Mouse (Mus musculus): Measurements from ENCODE around the gene Tfeb. TPM values are rescaled to one million over a fixed set of nuclear protein-coding genes. Genes with fewer than 3 reads are reported as not detected.

Gene Tfeb
- polyA plus RNA-seq, 1 experiment from 2014 or later: 2.2 TPM

DNA sequence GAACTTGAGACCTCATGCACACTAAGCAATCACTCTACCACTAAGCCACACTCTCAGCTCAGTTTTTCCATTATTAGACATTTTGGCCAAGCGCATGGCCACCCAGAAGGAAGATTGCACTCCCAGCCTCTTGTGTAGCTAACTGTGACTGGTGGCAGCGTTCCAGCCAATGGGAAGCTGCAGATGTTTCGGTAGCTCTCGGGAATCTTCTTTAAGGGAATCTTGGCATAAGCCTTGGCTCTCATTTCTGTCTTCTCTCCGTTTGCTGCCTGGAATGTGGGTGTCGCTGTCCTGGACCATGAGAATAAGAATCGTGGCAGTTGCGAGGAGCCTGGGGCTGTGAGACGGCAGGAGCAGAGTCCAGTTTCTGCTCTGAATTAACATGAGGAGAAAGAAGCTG lies 69.4 kb downstream of the Tfeb start:
- 46% methylated on average over 9 of the region's 9 CpGs for WGBS
- H3K4me2 ChIP-seq (ENCODE audit: low read length): no peak overlapping the region
- no peak overlapping the region for H3K4me3 ChIP-seq (replicated peaks; ENCODE audit: low read length)
- H3K27me3 ChIP-seq (replicated peaks; ENCODE audit: control insufficient read depth, insufficient read depth, low read length): no peaks in the 10 kb centered on the region
- no peaks in the 10 kb centered on the region for H3K36me3 ChIP-seq (ENCODE audit: control insufficient read depth, insufficient read depth)
- no peak overlapping the region for H3K9ac ChIP-seq (replicated peaks; ENCODE audit: low read depth, low read length)
- no peaks in the 10 kb centered on the region for H3K9me3 ChIP-seq (ENCODE audit: control insufficient read depth, low read length)
- ATAC-seq: no peak
- peaks cover 4% of the 10 kb centered on the region for H3K4me1 ChIP-seq (replicated peaks; ENCODE audit: control insufficient read depth, insufficient read depth, low read length)
- H3K27ac ChIP-seq (ENCODE audit: low read length): no peak overlapping the region

DNA sequence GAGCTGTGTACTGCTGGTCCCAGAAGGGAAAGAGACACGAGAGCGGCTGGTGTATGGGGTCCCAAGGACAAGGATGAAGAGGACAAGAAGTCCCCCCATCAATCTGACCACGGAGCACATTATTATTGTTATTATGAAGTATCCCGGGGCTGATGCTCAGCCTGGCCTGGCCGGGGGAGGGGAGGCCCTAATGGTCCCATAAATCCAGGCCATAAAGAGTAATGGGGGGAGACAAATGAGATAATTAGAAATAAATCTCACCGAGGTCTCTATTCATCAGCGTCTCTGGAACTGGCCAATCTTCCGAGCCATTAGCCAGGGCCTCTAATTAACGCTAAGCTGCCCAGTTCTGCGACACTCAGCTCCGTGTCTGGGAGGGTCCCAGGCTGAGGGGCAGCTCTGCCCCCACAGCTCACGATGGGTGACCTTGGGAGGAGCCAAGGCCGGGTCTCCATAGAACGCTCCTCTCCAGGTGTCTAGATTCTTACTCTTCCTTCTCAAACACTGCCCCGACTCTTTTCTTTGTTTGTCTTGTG lies 74.5 kb downstream of the Tfeb start:
- no peak for ATAC-seq
- H3K36me3 ChIP-seq (ENCODE audit: control insufficient read depth, insufficient read depth): no peaks in the 10 kb centered on the region
- H3K27me3 ChIP-seq (replicated peaks; ENCODE audit: control insufficient read depth, insufficient read depth, low read length): no peaks in the 10 kb centered on the region
- H3K9ac ChIP-seq (replicated peaks; ENCODE audit: low read depth, low read length): no peak overlapping the region
- WGBS: 25% methylated on average over 15 of the region's 15 CpGs
- H3K4me1 ChIP-seq (replicated peaks; ENCODE audit: control insufficient read depth, insufficient read depth, low read length): peaks cover 9% of the 10 kb centered on the region
- H3K4me2 ChIP-seq (ENCODE audit: low read length): no peak overlapping the region
- no peak overlapping the region for H3K4me3 ChIP-seq (replicated peaks; ENCODE audit: low read length)
- H3K9me3 ChIP-seq (ENCODE audit: control insufficient read depth, low read length): no peaks in the 10 kb centered on the region
- no peak overlapping the region for H3K27ac ChIP-seq (ENCODE audit: low read length)

DNA sequence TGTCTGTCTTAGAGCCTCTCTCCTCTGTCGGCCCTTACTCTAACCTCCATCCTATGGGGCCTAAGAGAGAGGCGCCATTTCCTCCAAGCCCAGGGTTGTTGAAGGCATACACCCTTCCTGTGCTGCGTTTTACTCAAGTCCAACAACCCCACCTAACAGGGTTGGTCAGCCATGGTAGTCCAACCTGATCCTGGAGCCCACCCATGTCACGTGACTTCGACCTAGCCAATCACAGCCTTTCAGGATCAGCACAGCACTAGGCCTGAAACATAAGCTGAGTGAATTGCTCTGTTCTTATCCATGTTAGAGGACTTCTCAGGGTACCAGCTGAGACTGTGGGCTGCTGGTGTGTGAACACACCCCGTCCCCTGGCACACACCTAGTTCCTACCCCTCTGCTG lies 75.4 kb downstream of the Tfeb start:
- H3K9ac ChIP-seq (replicated peaks; ENCODE audit: low read depth, low read length): no peak overlapping the region
- ATAC-seq: no peak

DNA sequence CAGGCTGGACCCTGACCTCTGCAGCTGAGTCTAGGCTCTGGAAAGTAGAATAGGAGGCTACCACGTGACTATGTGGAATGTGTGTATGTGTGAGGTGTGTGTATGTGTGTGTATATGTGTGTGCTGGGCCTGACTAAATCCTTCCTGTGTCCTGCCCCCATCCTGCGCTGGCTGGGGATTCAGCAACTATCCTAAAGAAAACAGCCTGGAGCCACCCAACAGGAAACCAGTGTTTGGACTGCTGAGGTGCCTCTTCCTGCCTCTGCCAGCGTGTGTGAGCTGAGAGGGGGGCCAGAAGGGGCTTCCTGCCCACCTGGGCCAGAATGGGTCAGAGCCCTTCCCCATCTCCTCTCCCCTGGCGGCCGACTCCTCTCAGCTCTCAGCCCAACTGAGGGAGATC lies 76.8 kb downstream of the Tfeb start:
- H3K27ac ChIP-seq (ENCODE audit: low read length): no peak overlapping the region
- H3K4me3 ChIP-seq (replicated peaks; ENCODE audit: low read length): no peak overlapping the region
- no peaks in the 10 kb centered on the region for H3K36me3 ChIP-seq (ENCODE audit: control insufficient read depth, insufficient read depth)
- H3K27me3 ChIP-seq (replicated peaks; ENCODE audit: control insufficient read depth, insufficient read depth, low read length): no peaks in the 10 kb centered on the region
- 0 out of 2 replicates have a peak, but pooled peaks have one; percentile 6 for ATAC-seq
- H3K9ac ChIP-seq (replicated peaks; ENCODE audit: low read depth, low read length): no peak overlapping the region
- H3K9me3 ChIP-seq (ENCODE audit: control insufficient read depth, low read length): no peaks in the 10 kb centered on the region
- no peak overlapping the region for H3K4me2 ChIP-seq (ENCODE audit: low read length)
- 73% methylated on average over 5 of the region's 5 CpGs for WGBS
- H3K4me1 ChIP-seq (replicated peaks; ENCODE audit: control insufficient read depth, insufficient read depth, low read length): peaks cover 9% of the 10 kb centered on the region; the same call in 1 of the 2 replicates

More for the DNA sequence above, 75.4 kb downstream of the Tfeb start:
- Histone ChIP-seq H3K27me3 (replicated peaks; ENCODE audit: control insufficient read depth, insufficient read depth, low read length) (no peaks in the 10 kb centered on the region), H3K36me3 (ENCODE audit: control insufficient read depth, insufficient read depth) (no peaks in the 10 kb centered on the region), H3K4me3 (replicated peaks; ENCODE audit: low read length) (no peak overlapping the region), H3K4me2 (ENCODE audit: low read length) (no peak overlapping the region), H3K4me1 (replicated peaks; ENCODE audit: control insufficient read depth, insufficient read depth, low read length) (peaks cover 9% of the 10 kb centered on the region; the same call in 1 of the 2 replicates), H3K9me3 (ENCODE audit: control insufficient read depth, low read length) (no peaks in the 10 kb centered on the region), H3K27ac (ENCODE audit: low read length) (no peak overlapping the region)
- 94% methylated on average over 6 of the region's 6 CpGs for WGBS

DNA sequence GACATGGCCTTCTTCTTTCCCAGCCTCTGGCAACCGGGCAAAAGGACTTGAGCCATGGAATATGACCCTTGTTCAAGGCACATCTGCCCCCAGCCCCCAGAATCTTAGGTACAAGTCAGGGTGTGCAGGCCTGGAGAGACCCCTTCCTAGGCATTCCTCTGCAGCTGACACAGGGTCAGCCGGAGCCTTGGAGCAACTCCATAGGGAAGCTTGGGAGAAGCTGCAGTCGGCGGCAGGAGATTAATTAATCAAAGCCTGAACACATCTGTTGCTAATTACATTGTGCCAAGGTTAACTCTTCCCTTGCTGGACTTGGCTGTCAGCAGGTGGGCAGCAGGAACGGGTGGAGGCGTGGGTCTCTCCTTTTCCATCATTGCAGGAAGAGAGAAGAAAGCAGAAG lies 77.7 kb downstream of the Tfeb start:
- H3K9ac ChIP-seq (replicated peaks; ENCODE audit: low read depth, low read length): no peak overlapping the region
- ATAC-seq: no peak
- H3K4me1 ChIP-seq (replicated peaks; ENCODE audit: control insufficient read depth, insufficient read depth, low read length): peaks cover 9% of the 10 kb centered on the region; the same call in 1 of the 2 replicates
- H3K27ac ChIP-seq (ENCODE audit: low read length): no peak overlapping the region
- no peak overlapping the region for H3K4me3 ChIP-seq (replicated peaks; ENCODE audit: low read length)
- 15% methylated on average over 6 of the region's 6 CpGs for WGBS
- no peaks in the 10 kb centered on the region for H3K36me3 ChIP-seq (ENCODE audit: control insufficient read depth, insufficient read depth)
- no peaks in the 10 kb centered on the region for H3K27me3 ChIP-seq (replicated peaks; ENCODE audit: control insufficient read depth, insufficient read depth, low read length)
- H3K4me2 ChIP-seq (ENCODE audit: low read length): no peak overlapping the region
- H3K9me3 ChIP-seq (ENCODE audit: control insufficient read depth, low read length): no peaks in the 10 kb centered on the region

DNA sequence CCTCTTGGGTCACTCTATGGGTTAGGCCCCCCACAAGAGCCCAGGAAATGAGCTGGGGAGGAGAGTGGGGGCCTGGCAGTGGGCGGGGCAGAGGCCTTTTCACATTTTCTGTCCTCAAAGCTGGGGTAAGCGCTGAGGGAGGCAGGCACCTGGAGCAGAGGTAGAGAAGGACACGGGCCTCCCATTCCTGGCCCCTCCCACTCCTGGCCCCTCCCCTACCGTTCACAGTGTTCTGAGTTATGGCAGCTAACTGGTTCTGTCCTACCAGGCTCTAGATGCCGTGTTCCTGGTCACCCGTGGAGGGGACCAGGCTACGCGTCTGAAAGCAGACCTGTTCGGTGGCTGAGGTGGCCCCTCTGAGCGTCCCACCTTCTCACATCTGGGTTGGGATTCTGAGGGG lies 78.6 kb downstream of the Tfeb start:
- H3K4me2 ChIP-seq (ENCODE audit: low read length): no peak overlapping the region
- ATAC-seq: no peak
- H3K27me3 ChIP-seq (replicated peaks; ENCODE audit: control insufficient read depth, insufficient read depth, low read length): no peaks in the 10 kb centered on the region
- H3K36me3 ChIP-seq (ENCODE audit: control insufficient read depth, insufficient read depth): no peaks in the 10 kb centered on the region
- peaks cover 9% of the 10 kb centered on the region; the same call in 1 of the 2 replicates for H3K4me1 ChIP-seq (replicated peaks; ENCODE audit: control insufficient read depth, insufficient read depth, low read length)
- no peaks in the 10 kb centered on the region for H3K9me3 ChIP-seq (ENCODE audit: control insufficient read depth, low read length)
- 63% methylated on average over 9 of the region's 10 CpGs for whole genome bisulfite sequencing
- no peak overlapping the region for H3K4me3 ChIP-seq (replicated peaks; ENCODE audit: low read length)
- no peak overlapping the region for H3K9ac ChIP-seq (replicated peaks; ENCODE audit: low read depth, low read length)
- no peak overlapping the region for H3K27ac ChIP-seq (ENCODE audit: low read length)

DNA sequence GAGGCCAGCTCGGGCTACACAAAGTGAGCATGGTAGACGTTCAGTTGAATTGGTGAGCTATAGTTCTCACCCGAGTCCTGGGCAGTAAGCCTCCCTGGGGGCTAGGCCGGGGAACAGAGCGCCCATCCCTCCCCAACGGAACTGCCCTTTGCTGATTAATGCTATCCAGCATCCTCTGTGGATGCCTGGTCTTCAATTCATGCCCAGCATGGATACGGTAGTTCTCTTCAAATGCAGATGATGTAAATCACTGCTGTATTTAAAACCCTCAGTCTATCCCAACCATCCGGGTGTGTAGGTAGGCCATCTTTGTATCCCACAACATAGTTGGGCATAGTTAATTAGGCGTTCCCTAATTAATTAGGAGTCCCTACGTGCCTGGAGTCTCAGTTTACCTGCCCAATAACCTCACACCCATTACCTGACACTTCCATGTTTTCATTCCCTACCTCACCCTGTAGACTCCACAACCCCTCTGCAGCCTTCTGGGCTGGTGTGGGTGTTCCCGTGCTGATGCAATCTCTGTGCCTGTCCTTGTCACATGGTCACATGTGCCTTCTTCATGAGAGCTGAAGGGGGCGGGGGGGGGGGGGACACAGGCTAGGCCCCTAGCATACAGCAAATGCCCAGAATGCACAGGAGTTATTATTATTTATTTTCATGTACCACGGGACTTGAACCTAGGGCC lies 81.4 kb downstream of the Tfeb start:
- Histone ChIP-seq H3K4me3 (replicated peaks; ENCODE audit: low read length) (no peak overlapping the region), H3K9me3 (ENCODE audit: control insufficient read depth, low read length) (no peaks in the 10 kb centered on the region)
- WGBS: 66% methylated on average over 13 of the region's 13 CpGs

DNA sequence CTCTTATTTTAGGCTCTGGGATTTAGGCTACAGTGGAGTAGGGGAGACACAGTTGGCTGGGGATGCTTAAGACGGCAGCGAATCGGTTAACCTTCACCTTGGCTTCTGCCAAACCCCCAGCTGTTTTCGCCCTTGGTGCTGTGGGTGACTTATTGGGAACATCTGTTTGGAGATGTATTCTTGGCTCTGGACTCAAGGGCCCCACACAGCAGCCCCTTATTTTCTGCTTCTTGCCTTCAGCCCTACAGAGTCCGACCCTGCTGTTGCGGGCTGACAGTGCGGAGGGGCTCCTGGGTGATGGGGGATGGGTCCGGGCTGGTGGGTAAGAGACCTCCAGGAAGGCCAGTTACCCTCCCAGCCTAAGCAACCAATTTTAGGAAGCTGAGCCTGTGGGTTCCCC lies 84.5 kb downstream of the Tfeb start:
- H3K9ac ChIP-seq (replicated peaks; ENCODE audit: low read depth, low read length): no peak overlapping the region
- H3K4me1 ChIP-seq (replicated peaks; ENCODE audit: control insufficient read depth, insufficient read depth, low read length): no peaks in the 10 kb centered on the region
- H3K27ac ChIP-seq (ENCODE audit: low read length): no peak overlapping the region
- no peak for ATAC-seq
- WGBS: 71% methylated on average over 8 of the region's 8 CpGs
- no peak overlapping the region for H3K4me3 ChIP-seq (replicated peaks; ENCODE audit: low read length)
- H3K9me3 ChIP-seq (ENCODE audit: control insufficient read depth, low read length): no peaks in the 10 kb centered on the region
- no peaks in the 10 kb centered on the region for H3K36me3 ChIP-seq (ENCODE audit: control insufficient read depth, insufficient read depth)
- H3K27me3 ChIP-seq (replicated peaks; ENCODE audit: control insufficient read depth, insufficient read depth, low read length): no peaks in the 10 kb centered on the region
- no peak overlapping the region for H3K4me2 ChIP-seq (ENCODE audit: low read length)

More for the DNA sequence above, 81.4 kb downstream of the Tfeb start:
- no peaks in the 10 kb centered on the region for H3K27me3 ChIP-seq (replicated peaks; ENCODE audit: control insufficient read depth, insufficient read depth, low read length)
- H3K9ac ChIP-seq (replicated peaks; ENCODE audit: low read depth, low read length): no peak overlapping the region
- no peak overlapping the region for H3K27ac ChIP-seq (ENCODE audit: low read length)
- H3K4me2 ChIP-seq (ENCODE audit: low read length): no peak overlapping the region
- H3K4me1 ChIP-seq (replicated peaks; ENCODE audit: control insufficient read depth, insufficient read depth, low read length): peaks cover 9% of the 10 kb centered on the region; the same call in 1 of the 2 replicates
- no peak for ATAC-seq
- no peaks in the 10 kb centered on the region for H3K36me3 ChIP-seq (ENCODE audit: control insufficient read depth, insufficient read depth)

DNA sequence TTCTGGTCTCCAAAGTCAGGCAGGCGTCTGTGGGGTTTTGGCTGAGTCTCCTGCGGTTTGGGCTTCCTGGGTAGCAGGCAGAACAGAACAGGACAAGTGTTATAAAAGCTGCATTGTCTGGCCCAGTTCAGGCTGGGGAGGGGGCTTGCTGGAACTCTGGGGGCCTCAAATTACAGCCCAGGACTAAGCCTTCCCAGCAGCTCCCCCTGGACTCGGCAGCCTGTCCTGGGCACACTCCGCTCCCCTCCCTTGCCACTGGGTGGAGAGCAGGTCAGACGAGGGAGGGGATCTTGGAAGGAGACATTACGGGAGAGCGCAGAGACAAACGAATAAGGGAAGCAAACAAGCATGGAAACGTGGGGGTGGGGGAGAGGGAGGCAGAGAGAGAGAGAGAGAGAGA lies 94.3 kb downstream of the Tfeb start:
- no peak overlapping the region for H3K4me3 ChIP-seq (replicated peaks; ENCODE audit: low read length)
- no peak overlapping the region for H3K9ac ChIP-seq (replicated peaks; ENCODE audit: low read depth, low read length)
- H3K27ac ChIP-seq (ENCODE audit: low read length): no peak overlapping the region
- no peaks in the 10 kb centered on the region for H3K36me3 ChIP-seq (ENCODE audit: control insufficient read depth, insufficient read depth)
- ATAC-seq: no peak
- peaks cover 26% of the 10 kb centered on the region for H3K27me3 ChIP-seq (replicated peaks; ENCODE audit: control insufficient read depth, insufficient read depth, low read length)
- no peak overlapping the region for H3K4me2 ChIP-seq (ENCODE audit: low read length)
- no peaks in the 10 kb centered on the region for H3K9me3 ChIP-seq (ENCODE audit: control insufficient read depth, low read length)
- WGBS: 11% methylated on average over 9 of the region's 9 CpGs
- peaks cover 22% of the 10 kb centered on the region for H3K4me1 ChIP-seq (replicated peaks; ENCODE audit: control insufficient read depth, insufficient read depth, low read length)
